Mouse (Mus musculus): Measurements from ENCODE around the gene Ndufc2. TPM values are rescaled to one million over a fixed set of nuclear protein-coding genes. Genes with fewer than 3 reads are reported as not detected.
"Not testable (repeated sequence)": the region's sequence is repeated elsewhere in the genome, so short reads cannot be mapped to it uniquely, and the experiment has no call there.

Ndufc2 gene
- total and polyA plus RNA-seq, 2 experiments from 2014 or later = 463 to 638 TPM

DNA sequence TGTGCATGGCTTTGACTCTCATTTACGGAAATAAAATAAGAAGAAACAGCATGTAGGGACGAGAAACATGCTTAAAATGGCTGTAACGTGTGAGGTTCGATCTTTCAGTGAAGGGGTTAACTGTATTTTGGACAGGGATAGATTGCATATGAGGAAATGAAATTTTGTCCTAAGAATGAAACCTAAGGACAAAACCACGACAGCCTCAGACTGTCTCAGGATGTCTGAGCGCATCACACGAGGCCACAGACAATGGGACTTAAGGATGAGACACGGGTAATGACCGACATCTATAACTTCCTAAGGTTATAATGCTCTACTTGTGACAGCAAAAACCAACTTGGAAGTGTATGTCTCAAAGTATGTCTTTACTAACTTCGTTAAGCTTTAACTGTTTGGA lies 34.7 kb downstream of the Ndufc2 start:
- no peak for ATAC-seq (ENCODE audit: low FRiP score)
- Histone ChIP-seq H3K4me2 (ENCODE audit: low read depth, low read length, poor library complexity, severe bottlenecking) (no peak overlapping the region), H3K9ac (replicated peaks; ENCODE audit: low read length, poor library complexity, severe bottlenecking) (no peak overlapping the region), H3K4me1 (ENCODE audit: insufficient read depth, low read length) (no peaks in the 10 kb centered on the region; the same call in 1 of the 2 replicates), H3K4me3 (ENCODE audit: low read depth, low read length) (no peak overlapping the region), H3K27me3 (ENCODE audit: insufficient read depth, low read length) (no peaks in the 10 kb centered on the region), H3K27ac (ENCODE audit: low read depth, low read length) (no peak overlapping the region), H3K9me3 (ENCODE audit: low read length) (no peaks in the 10 kb centered on the region), H3K36me3 (ENCODE audit: insufficient read depth, low read length) (no peaks in the 10 kb centered on the region)
- WGBS = 80% methylated on average over 10 of the region's 10 CpGs
- TF ChIP-seq CTCF (IDR thresholded peaks at IDR 0.05) = no peak
- DNase-seq (ENCODE audit: low spot score) = no peak

DNA sequence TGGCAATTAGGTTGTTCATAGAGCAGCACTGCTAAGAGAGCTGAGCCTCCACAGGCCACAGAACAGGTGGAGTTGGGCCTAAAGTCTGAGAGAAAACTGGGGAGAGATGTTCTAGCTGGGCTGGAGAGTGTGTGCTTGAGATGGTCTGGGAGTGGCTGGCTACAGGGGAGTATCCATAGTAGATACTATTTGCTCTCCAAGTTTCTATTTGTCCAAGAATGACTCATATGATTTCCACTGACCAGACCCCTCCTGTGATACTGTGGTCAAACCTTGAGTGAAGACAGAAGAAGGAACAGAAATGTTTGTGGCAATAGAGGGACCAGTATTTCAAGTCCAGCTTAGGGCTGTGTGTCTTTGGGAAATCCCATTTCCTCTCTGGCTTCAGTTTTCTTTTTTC lies 39.2 kb downstream of the Ndufc2 start:
- Histone ChIP-seq H3K9me3 (ENCODE audit: low read length) (no peaks in the 10 kb centered on the region), H3K9ac (replicated peaks; ENCODE audit: low read length, poor library complexity, severe bottlenecking) (no peak overlapping the region), H3K4me2 (ENCODE audit: low read depth, low read length, poor library complexity, severe bottlenecking) (no peak overlapping the region), H3K4me3 (ENCODE audit: low read depth, low read length) (no peak overlapping the region), H3K36me3 (ENCODE audit: insufficient read depth, low read length) (no peaks in the 10 kb centered on the region), H3K27ac (ENCODE audit: low read depth, low read length) (no peak overlapping the region), H3K27me3 (ENCODE audit: insufficient read depth, low read length) (no peaks in the 10 kb centered on the region), H3K4me1 (ENCODE audit: insufficient read depth, low read length) (no peaks in the 10 kb centered on the region)
- no peak for DNase-seq (ENCODE audit: low spot score)
- ATAC-seq (ENCODE audit: low FRiP score) = no peak
- no peak for TF ChIP-seq CTCF (IDR thresholded peaks at IDR 0.05)

DNA sequence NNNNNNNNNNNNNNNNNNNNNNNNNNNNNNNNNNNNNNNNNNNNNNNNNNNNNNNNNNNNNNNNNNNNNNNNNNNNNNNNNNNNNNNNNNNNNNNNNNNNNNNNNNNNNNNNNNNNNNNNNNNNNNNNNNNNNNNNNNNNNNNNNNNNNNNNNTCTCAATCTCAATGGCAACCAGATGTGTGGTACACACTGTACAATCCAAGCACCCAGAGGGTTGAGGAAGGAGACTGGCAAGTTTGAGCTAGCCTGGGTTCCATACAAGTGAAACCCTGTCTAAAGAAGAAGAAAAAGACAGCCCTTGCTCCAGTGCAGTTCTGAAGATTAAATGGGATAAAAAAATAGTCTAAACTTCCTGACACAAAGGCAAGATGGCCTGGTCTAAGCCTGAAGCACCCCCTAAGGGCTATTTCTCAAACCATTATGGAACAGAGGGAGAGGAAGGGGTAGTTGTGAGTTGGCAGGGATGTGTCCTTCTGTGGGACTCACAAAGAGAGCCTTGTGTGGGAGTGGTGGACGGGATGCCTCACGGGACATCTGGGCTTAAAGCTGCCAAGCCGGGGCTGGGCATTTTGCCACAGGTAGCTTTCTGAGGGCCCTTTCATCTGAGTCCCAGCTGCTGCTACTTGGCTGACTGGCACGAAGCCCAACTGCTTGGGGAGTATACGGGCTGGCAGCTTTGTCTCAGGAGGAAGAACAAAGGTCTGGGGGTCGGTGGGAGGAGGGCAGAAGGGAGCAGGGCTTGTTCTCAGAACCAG lies 46.5 kb downstream of the Ndufc2 start:
- Histone ChIP-seq H3K4me2 (ENCODE audit: low read depth, low read length, poor library complexity, severe bottlenecking) (no peak overlapping the region), H3K9me3 (ENCODE audit: low read length) (no peaks in the 10 kb centered on the region), H3K36me3 (ENCODE audit: insufficient read depth, low read length) (no peaks in the 10 kb centered on the region), H3K4me3 (ENCODE audit: low read depth, low read length) (no peak overlapping the region), H3K27ac (ENCODE audit: low read depth, low read length) (peak overlapping the region; percentile 69), H3K27me3 (ENCODE audit: insufficient read depth, low read length) (no peaks in the 10 kb centered on the region), H3K9ac (replicated peaks; ENCODE audit: low read length, poor library complexity, severe bottlenecking) (no peak overlapping the region), H3K4me1 (ENCODE audit: insufficient read depth, low read length) (no peaks in the 10 kb centered on the region)
- peak; percentile 94 for ATAC-seq (ENCODE audit: low FRiP score)
- WGBS = 16% methylated on average over 6 of the region's 6 CpGs
- 0 out of 2 replicates have a peak, but pooled peaks have one; percentile 10 for TF ChIP-seq CTCF (IDR thresholded peaks at IDR 0.05)
- DNase-seq (ENCODE audit: low spot score) = peak; percentile 98

DNA sequence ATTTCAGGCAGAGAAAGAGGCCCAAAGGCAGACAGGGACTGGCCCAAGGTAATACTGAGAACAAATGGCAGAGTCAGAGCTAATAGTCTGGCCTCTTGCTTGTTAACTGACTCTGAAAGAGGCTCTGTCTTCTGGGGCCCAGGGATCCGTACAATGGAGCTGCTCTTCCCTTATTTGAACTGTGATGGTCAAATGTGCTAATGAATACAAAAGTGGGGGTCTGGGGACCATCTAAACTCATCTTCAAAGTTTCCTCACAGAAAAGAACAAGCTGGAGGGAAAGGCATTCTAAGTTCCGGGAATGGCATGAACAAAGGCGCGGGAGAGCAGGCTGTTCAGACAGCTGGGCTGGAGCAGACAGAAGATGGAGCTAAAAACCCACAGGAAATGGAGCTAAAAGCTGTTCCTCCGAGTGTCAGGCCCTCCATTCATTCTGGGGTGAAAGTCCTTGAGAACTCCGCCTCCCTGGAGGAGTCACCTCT lies 47.3 kb downstream of the Ndufc2 start:
- no peaks in the 10 kb centered on the region for H3K4me1 ChIP-seq (ENCODE audit: insufficient read depth, low read length)
- no peaks in the 10 kb centered on the region for H3K27me3 ChIP-seq (ENCODE audit: insufficient read depth, low read length)
- H3K4me2 ChIP-seq (ENCODE audit: low read depth, low read length, poor library complexity, severe bottlenecking) = no peak overlapping the region
- H3K36me3 ChIP-seq (ENCODE audit: insufficient read depth, low read length) = no peaks in the 10 kb centered on the region
- ATAC-seq (ENCODE audit: low FRiP score) = peak; percentile 75
- no peak overlapping the region for H3K4me3 ChIP-seq (ENCODE audit: low read depth, low read length)
- peak; percentile 69 for DNase-seq (ENCODE audit: low spot score)
- H3K27ac ChIP-seq (ENCODE audit: low read depth, low read length) = peak overlapping the region; percentile 69
- TF ChIP-seq CTCF (IDR thresholded peaks at IDR 0.05) = peak; percentile 44
- no peaks in the 10 kb centered on the region for H3K9me3 ChIP-seq (ENCODE audit: low read length)
- WGBS = 46% methylated on average over 6 of the region's 6 CpGs
- no peak overlapping the region for H3K9ac ChIP-seq (replicated peaks; ENCODE audit: low read length, poor library complexity, severe bottlenecking)

DNA sequence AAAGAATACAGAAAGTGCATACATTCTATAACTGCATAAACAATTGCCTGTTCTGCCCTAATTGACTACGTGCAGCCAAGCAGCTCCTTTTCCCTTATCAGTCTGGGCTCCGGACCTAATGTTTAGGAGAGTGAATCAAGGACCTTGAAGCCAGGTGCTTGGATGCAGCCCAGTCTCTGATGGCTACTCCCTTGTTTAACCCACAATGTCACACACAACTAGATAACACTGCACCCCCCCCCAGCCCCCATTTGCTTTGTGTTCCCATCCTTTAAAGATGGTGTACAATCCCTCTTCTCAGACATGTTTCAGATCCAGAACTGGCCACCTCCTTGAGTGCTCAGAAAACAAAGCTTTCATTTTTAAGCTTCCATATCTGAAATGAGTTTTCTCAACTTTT lies 51.2 kb downstream of the Ndufc2 start, which contains the start of gene Kctd14:
Gene Kctd14 (plus strand): TSS at position 301 of the 400 bp plus-strand sequence.
- not testable (repeated sequence) for ATAC-seq (ENCODE audit: low FRiP score)

DNA sequence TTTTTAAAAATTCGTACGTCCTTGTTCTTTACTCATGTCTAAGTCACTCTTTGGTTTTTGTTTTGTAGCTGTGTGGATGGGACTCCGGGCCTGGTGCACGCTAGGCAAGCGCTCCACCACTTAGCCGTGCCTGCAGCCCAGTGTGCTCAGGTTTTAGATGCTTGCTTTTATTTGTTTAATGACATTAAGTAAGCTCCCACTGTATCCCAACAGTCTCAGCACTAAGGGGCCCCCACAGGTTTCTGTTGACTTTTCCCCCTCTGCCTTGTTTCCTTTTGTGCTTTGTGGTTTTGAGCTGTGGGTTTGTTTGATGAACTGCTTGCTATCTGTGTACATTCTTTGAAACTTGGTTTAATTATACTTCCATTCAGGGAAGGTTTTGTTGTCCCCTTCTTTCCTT lies 52.4 kb downstream of the Ndufc2 start:
- H3K9me3 ChIP-seq (ENCODE audit: low read length) = no peaks in the 10 kb centered on the region

More for the DNA sequence above, 51.2 kb downstream of the Ndufc2 start, which contains the start of gene Kctd14:
- not testable (repeated sequence) for H3K27ac ChIP-seq (ENCODE audit: low read depth, low read length); H3K36me3 ChIP-seq (ENCODE audit: insufficient read depth, low read length); H3K4me1 ChIP-seq (ENCODE audit: insufficient read depth, low read length); H3K9ac ChIP-seq (replicated peaks; ENCODE audit: low read length, poor library complexity, severe bottlenecking); DNase-seq (ENCODE audit: low spot score); H3K4me3 ChIP-seq (ENCODE audit: low read depth, low read length); H3K4me2 ChIP-seq (ENCODE audit: low read depth, low read length, poor library complexity, severe bottlenecking); H3K27me3 ChIP-seq (ENCODE audit: insufficient read depth, low read length); H3K9me3 ChIP-seq (ENCODE audit: low read length)
- WGBS = 84% methylated on average over 2 of the region's 2 CpGs

More for the DNA sequence above, 52.4 kb downstream of the Ndufc2 start:
- no peak overlapping the region for H3K27ac ChIP-seq (ENCODE audit: low read depth, low read length)
- H3K9ac ChIP-seq (replicated peaks; ENCODE audit: low read length, poor library complexity, severe bottlenecking) = no peak overlapping the region
- no peaks in the 10 kb centered on the region for H3K36me3 ChIP-seq (ENCODE audit: insufficient read depth, low read length)
- H3K4me2 ChIP-seq (ENCODE audit: low read depth, low read length, poor library complexity, severe bottlenecking) = no peak overlapping the region
- H3K4me1 ChIP-seq (ENCODE audit: insufficient read depth, low read length) = peaks cover 3% of the 10 kb centered on the region; the same call in 1 of the 2 replicates
- no peak for TF ChIP-seq CTCF (IDR thresholded peaks at IDR 0.05)
- H3K4me3 ChIP-seq (ENCODE audit: low read depth, low read length) = no peak overlapping the region
- 81% methylated on average over 6 of the region's 6 CpGs for WGBS
- no peaks in the 10 kb centered on the region for H3K27me3 ChIP-seq (ENCODE audit: insufficient read depth, low read length)
- ATAC-seq (ENCODE audit: low FRiP score) (no peak), DNase-seq (ENCODE audit: low spot score) (no peak)

All from midbrain, postnatal 0 days (tissue).